Mouse (Mus musculus) limb, embryonic 10.5 days (tissue): ENCODE data around the gene Fam181a. TPM values are rescaled to one million over a fixed set of nuclear protein-coding genes. Genes with fewer than 3 reads are reported as not detected.

ENCODE experiments used
- DNase-seq: peaks from one replicate; pipeline ENCODE4 v3.0.0-alpha.2; 2017; ENCODE audit warnings: low spot score
- H3K27ac ChIP-seq: fragments of 300-500 bp; sonication (generic); 2 replicates; pipeline ENCODE4 v1.5.1; 2016; ENCODE audit warnings: mild to moderate bottlenecking
- H3K27me3 ChIP-seq: fragments of 300-500 bp; sonication (generic); 2 replicates; pipeline ENCODE4 v1.6.1; 2016; ENCODE audit warnings: low read depth, mild to moderate bottlenecking; ENCODE audit not compliant: poor library complexity, severe bottlenecking
- H3K36me3 ChIP-seq: fragments of 300-500 bp; sonication (generic); 2 replicates; pipeline ENCODE4 v1.6.1; 2016; ENCODE audit warnings: mild to moderate bottlenecking, moderate library complexity
- H3K4me1 ChIP-seq: fragments of 300-500 bp; sonication (generic); 2 replicates; pipeline ENCODE4 v1.6.1; 2016
- H3K4me3 ChIP-seq: fragments of 300-500 bp; sonication (generic); 2 replicates; pipeline ENCODE4 v1.5.1; 2016; ENCODE audit warnings: mild to moderate bottlenecking, moderate library complexity
- H3K9me3 ChIP-seq: fragments of 300-500 bp; sonication (generic); replicated peaks from 2 replicates; pipeline ENCODE4 v1.6.1; 2016; ENCODE audit warnings: mild to moderate bottlenecking
- WGBS: fragments of 180-500 bp; shearing (Covaris S2); methylation state at CpG from one replicate; pipeline ENCODE4 v1.1.7; 2016; 5-methylcytosine and 5-hydroxymethylcytosine counted together
- polyA plus RNA-seq: library from polyadenylated mRNA; unstranded; fragments of >200 nt; fragmentation: Nextera tagmentation; extraction: Ambion mirVana; gene quantifications from 2 replicates; pipeline ENCODE4 v1.2.1, GENCODE M21; 2016

Fam181a gene
- polyA plus RNA-seq, 1 experiment from 2014 or later, result not detected

GRCm38 (mm10) chr12:103296292-103296691 is 14.5 kb upstream of the Fam181a start:
- DNase-seq, result no peak
- Histone ChIP-seq H3K27ac (no peak overlapping the region), H3K9me3 (no peaks in the 10 kb centered on the region), H3K36me3 (no peaks in the 10 kb centered on the region), H3K4me3 (no peak overlapping the region), H3K4me1 (peaks cover 4% of the 10 kb centered on the region; the same call in 1 of the 2 replicates), H3K27me3 (no peaks in the 10 kb centered on the region)
- 25% methylated on average over 4 of the region's 4 CpGs for whole genome bisulfite sequencing

- H3K4me1 ChIP-seq, result peaks cover 4% of the 10 kb centered on the region; the same call in 1 of the 2 replicates
- 0 out of 2 replicates have a peak, but pooled peaks cover 6% of the 10 kb centered on the region for H3K27me3 ChIP-seq
- 49% methylated on average over 9 of the region's 9 CpGs for WGBS
- no peak overlapping the region for H3K27ac ChIP-seq
- no peak overlapping the region for H3K4me3 ChIP-seq
- DNase-seq, result no peak
- H3K9me3 ChIP-seq, result no peaks in the 10 kb centered on the region
- no peaks in the 10 kb centered on the region for H3K36me3 ChIP-seq
These were observed 10.3 kb upstream of the Fam181a start for GRCm38 (mm10) chr12:103300493-103300892.

GRCm38 (mm10) chr12:103301645-103302044 is 9.1 kb upstream of the Fam181a start:
- WGBS, result 52% methylated on average over 2 of the region's 2 CpGs
- H3K4me1 ChIP-seq, result no peaks in the 10 kb centered on the region
- H3K27ac ChIP-seq, result no peak overlapping the region
- H3K36me3 ChIP-seq, result no peaks in the 10 kb centered on the region
- H3K9me3 ChIP-seq, result no peaks in the 10 kb centered on the region
- peak; percentile 64 for DNase-seq
- H3K27me3 ChIP-seq, result 0 out of 2 replicates have a peak, but pooled peaks cover 6% of the 10 kb centered on the region
- no peak overlapping the region for H3K4me3 ChIP-seq

GRCm38 (mm10) chr12:103302960-103303359 is 7.8 kb upstream of the Fam181a start:
- H3K4me1 ChIP-seq, result no peaks in the 10 kb centered on the region
- H3K9me3 ChIP-seq, result no peaks in the 10 kb centered on the region
- H3K36me3 ChIP-seq, result no peaks in the 10 kb centered on the region
- 0 out of 2 replicates have a peak, but pooled peaks cover 6% of the 10 kb centered on the region for H3K27me3 ChIP-seq
- H3K27ac ChIP-seq, result no peak overlapping the region
- 91% methylated on average over 1 of the region's 1 CpGs for WGBS
- no peak overlapping the region for H3K4me3 ChIP-seq
- no peak for DNase-seq

GRCm38 (mm10) chr12:103306224-103306623 is 4.6 kb upstream of the Fam181a start:
- H3K4me3 ChIP-seq, result no peak overlapping the region
- 0 out of 2 replicates have a peak, but pooled peaks cover 6% of the 10 kb centered on the region for H3K27me3 ChIP-seq
- H3K4me1 ChIP-seq, result no peaks in the 10 kb centered on the region
- DNase-seq, result no peak
- H3K9me3 ChIP-seq, result no peaks in the 10 kb centered on the region
- H3K36me3 ChIP-seq, result no peaks in the 10 kb centered on the region
- WGBS, result 46% methylated on average over 2 of the region's 2 CpGs
- no peak overlapping the region for H3K27ac ChIP-seq

- H3K27me3 ChIP-seq, result 0 out of 2 replicates have a peak, but pooled peaks cover 6% of the 10 kb centered on the region
- H3K9me3 ChIP-seq, result no peaks in the 10 kb centered on the region
- no peak overlapping the region for H3K27ac ChIP-seq
- peak; percentile 76 for DNase-seq
- H3K4me3 ChIP-seq, result no peak overlapping the region
- H3K4me1 ChIP-seq, result no peaks in the 10 kb centered on the region
- H3K36me3 ChIP-seq, result no peaks in the 10 kb centered on the region
- 25% methylated on average over 3 of the region's 3 CpGs for WGBS
These were observed 4.1 kb upstream of the Fam181a start for GRCm38 (mm10) chr12:103306720-103307119.

- no peak for DNase-seq
- H3K27me3 ChIP-seq, result peaks cover 46% of the 10 kb centered on the region
- H3K9me3 ChIP-seq, result no peaks in the 10 kb centered on the region
- H3K36me3 ChIP-seq, result no peaks in the 10 kb centered on the region
- no peak overlapping the region for H3K27ac ChIP-seq
- H3K4me1 ChIP-seq, result peaks cover 26% of the 10 kb centered on the region
- WGBS, result 92% methylated on average over 8 of the region's 8 CpGs
- no peak overlapping the region for H3K4me3 ChIP-seq
These were observed 1.1 kb downstream of the Fam181a start for GRCm38 (mm10) chr12:103311921-103312320.

- DNase-seq, result no peak
- no peaks in the 10 kb centered on the region for H3K9me3 ChIP-seq
- no peak overlapping the region for H3K27ac ChIP-seq
- no peaks in the 10 kb centered on the region for H3K36me3 ChIP-seq
- WGBS, result 83% methylated on average over 6 of the region's 6 CpGs
- H3K4me1 ChIP-seq, result peaks cover 31% of the 10 kb centered on the region
- H3K27me3 ChIP-seq, result peaks cover 54% of the 10 kb centered on the region
- no peak overlapping the region for H3K4me3 ChIP-seq
These were observed 2.5 kb downstream of the Fam181a start for GRCm38 (mm10) chr12:103313274-103313673.

- DNase-seq, result no peak
- H3K36me3 ChIP-seq, result no peaks in the 10 kb centered on the region
- H3K4me3 ChIP-seq, result no peak overlapping the region
- H3K27ac ChIP-seq, result no peak overlapping the region
- peaks cover 54% of the 10 kb centered on the region for H3K27me3 ChIP-seq
- H3K4me1 ChIP-seq, result peaks cover 39% of the 10 kb centered on the region
- 78% methylated on average over 21 of the region's 21 CpGs for WGBS
- no peaks in the 10 kb centered on the region for H3K9me3 ChIP-seq
These were observed 3.3 kb downstream of the Fam181a start for GRCm38 (mm10) chr12:103313871-103314639.

GRCm38 (mm10) chr12:103314640-103315361 is 4.0 kb downstream of the Fam181a start:
- 0 out of 2 replicates have a peak overlapping the region, but pooled peaks have one; percentile 44 for H3K27ac ChIP-seq
- H3K27me3 ChIP-seq, result peaks cover 54% of the 10 kb centered on the region
- H3K9me3 ChIP-seq, result no peaks in the 10 kb centered on the region
- no peak for DNase-seq
- H3K4me1 ChIP-seq, result peaks cover 42% of the 10 kb centered on the region
- WGBS, result 9% methylated on average over 25 of the region's 25 CpGs
- H3K36me3 ChIP-seq, result no peaks in the 10 kb centered on the region
- peak overlapping the region; percentile 43 for H3K4me3 ChIP-seq

GRCm38 (mm10) chr12:103315831-103316545 is 5.2 kb downstream of the Fam181a start:
- Histone ChIP-seq H3K27me3 (peaks cover 54% of the 10 kb centered on the region), H3K27ac (no peak overlapping the region; the same call in 1 of the 2 replicates), H3K36me3 (no peaks in the 10 kb centered on the region), H3K4me1 (peaks cover 42% of the 10 kb centered on the region), H3K9me3 (no peaks in the 10 kb centered on the region), H3K4me3 (no peak overlapping the region)
- WGBS, result 34% methylated on average over 20 of the region's 20 CpGs
- no peak for DNase-seq

GRCm38 (mm10) chr12:103322801-103323200 is 12.0 kb downstream of the Fam181a start:
- no peak for DNase-seq
- no peak overlapping the region for H3K27ac ChIP-seq
- 26% methylated on average over 3 of the region's 3 CpGs for WGBS
- no peak overlapping the region for H3K4me3 ChIP-seq
- no peaks in the 10 kb centered on the region for H3K9me3 ChIP-seq
- peaks cover 32% of the 10 kb centered on the region for H3K4me1 ChIP-seq
- peaks cover 29% of the 10 kb centered on the region for H3K27me3 ChIP-seq
- H3K36me3 ChIP-seq, result no peaks in the 10 kb centered on the region
